Mouse (Mus musculus) heart, postnatal 10 days (tissue): ENCODE data around the gene Car5b. TPM values are rescaled to one million over a fixed set of nuclear protein-coding genes. Genes with fewer than 3 reads are reported as not detected.

Experiments
- DNase-seq, 2 experiments: peaks; one replicate each; pipeline ENCODE4 v3.0.0; 2021
- intact Hi-C: fragments of 180-260 bp; cut with DNase I; formaldehyde crosslinking; loops from one replicate; pipeline ENCODE4 v1.15.1; 2025
- total RNA-seq, 2 experiments: library from RNA; stranded (reverse); gene quantifications; 2 replicates each; pipeline ENCODE4 v1.2.3; 2021

Gene Car5b
- total RNA-seq, 2 experiments from 2014 or later: 0.74 to 1.2 TPM

- intact Hi-C loops: no loop called here
Observed at GRCm38 (mm10) chrX:163981500-163981899, 46.3 kb downstream of the Car5b start.

GRCm38 (mm10) chrX:163981092-163981491 lies 46.7 kb downstream of the Car5b start:
- intact Hi-C loops: no loop called here
- no peak for DNase-seq

More at GRCm38 (mm10) chrX:163981500-163981899, 46.3 kb downstream of the Car5b start:
- no peak for DNase-seq

GRCm38 (mm10) chrX:163958467-163958875 lies 69.3 kb downstream of the Car5b start, which contains the start of gene Zrsr2:
TSS of gene Zrsr2 (minus strand) at chrX:163958661.
- intact Hi-C loops: loop anchor here (2.0 to 5.0 kb wide), 2 partner anchors 50 to 109 kb away; partner anchors contain the start of gene Ap1s2
- DNase-seq: peak; percentile 82 to 89

- peak; percentile 46 to 66 for DNase-seq
- intact Hi-C loops: loop anchor here (2.0 to 5.0 kb wide), 2 partner anchors 49 to 109 kb away; partner anchors contain the start of gene Ap1s2
Observed at GRCm38 (mm10) chrX:163957803-163958466, 69.9 kb downstream of the Car5b start.

GRCm38 (mm10) chrX:163957381-163957780 lies 70.4 kb downstream of the Car5b start:
- intact Hi-C loops: loop anchor here (5.0 kb wide), 1 partner anchor 110 kb away; no protein-coding TSS in a partner anchor
- no peak for DNase-seq

DNA sequence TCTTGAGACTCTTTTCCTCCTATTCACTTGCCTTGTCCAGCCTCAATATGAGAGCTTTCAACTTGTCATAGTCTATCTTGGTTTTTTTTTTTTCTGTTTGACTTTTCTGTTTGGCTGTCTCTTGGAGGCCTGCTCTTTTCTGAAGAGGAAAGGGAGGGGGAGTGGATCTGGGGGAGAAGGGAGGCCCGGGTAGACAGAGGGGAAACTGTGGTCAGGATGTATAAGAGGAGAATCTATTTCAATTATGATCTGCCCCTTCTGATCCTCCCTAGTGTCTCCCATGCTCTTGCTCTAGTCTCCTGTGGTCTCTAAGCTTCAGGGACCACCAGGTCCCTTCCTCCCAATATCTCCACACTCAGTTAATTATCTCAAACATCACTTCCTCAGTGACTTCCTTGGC lies 76.2 kb downstream of the Car5b start:
- intact Hi-C loops: no loop called here
- DNase-seq: no peak

- intact Hi-C loops: no loop called here
- no peak for DNase-seq
Observed at GRCm38 (mm10) chrX:163944381-163944780, 83.4 kb downstream of the Car5b start.

DNA sequence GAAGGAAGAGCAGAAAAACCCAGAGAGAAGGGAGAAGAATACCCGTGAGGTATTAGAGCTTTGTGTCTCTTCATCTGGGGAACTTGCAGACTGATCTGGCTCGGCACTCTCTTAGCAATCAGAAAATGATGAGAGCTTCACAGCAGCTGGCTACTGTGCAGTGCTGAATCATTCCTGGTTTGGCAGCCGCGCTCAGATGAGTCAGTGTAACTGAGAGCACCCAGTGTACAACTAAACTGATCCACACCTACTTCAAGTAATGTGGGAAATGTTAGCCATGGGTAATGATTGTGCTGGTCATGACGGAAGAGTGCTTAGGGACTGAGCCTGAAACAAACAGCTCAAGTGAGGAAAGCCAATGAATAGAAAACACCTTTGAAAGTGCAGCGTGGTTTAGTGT lies 89.2 kb downstream of the Car5b start:
- DNase-seq: peak; percentile 27 to 28
- intact Hi-C loops: no loop called here

- DNase-seq: no peak
- intact Hi-C loops: no loop called here
Observed at GRCm38 (mm10) chrX:163934731-163935130, 93.1 kb downstream of the Car5b start.

- no peak for DNase-seq
- intact Hi-C loops: no loop called here
Observed at GRCm38 (mm10) chrX:163929550-163929949, 98.2 kb downstream of the Car5b start.

Other genes with a start within 250 kb of the Car5b start
- 10 to 100 TPM; 17.7 to 22.8 TPM for gene Ap1s2, start 119.0 kb downstream of the Car5b start, total RNA-seq
- gene Zrsr2, start 69.3 kb downstream of the Car5b start, total RNA-seq: 10 to 100 TPM; 11.6 to 15.9 TPM
- gene Siah1b, start 48.5 kb upstream of the Car5b start, total RNA-seq: 1 to 10 TPM; 6.8 to 7.8 TPM
- not detected for gene Cltrn, start 60.8 kb upstream of the Car5b start, total RNA-seq
- gene Ace2, start 111.3 kb upstream of the Car5b start, total RNA-seq: under 1 TPM; 0.65 to 0.69 TPM
- 1 to 10 TPM; 3.0 to 3.3 TPM for gene Bmx, start 230.2 kb upstream of the Car5b start, total RNA-seq
- 1 to 10 TPM; 2.5 to 5.3 TPM for gene Pir, start 241.4 kb upstream of the Car5b start, total RNA-seq